In genomic region chr5:115148872-115149271, GRCm38 (mm10) we compare ENCODE assay signal across 3 mouse cellular contexts.
A peak's percentile ranks its signal among the peaks of the same experiment; 100 is the strongest.
TF ChIP-seq lines count a peak whose summit lies in the region.

No protein-coding gene starts in this region.

TF ChIP-seq in CH12.LX, 34 proteins besides CTCF, POLR2A, EP300 and RAD21:
- TF ChIP-seq ZNF384 (IDR thresholded peaks at IDR 0.05; ENCODE audit: low read depth, low read length): peak; percentile 31; the same call in 1 of the 2 replicates

TF ChIP-seq in ES-E14, 5 proteins besides CTCF, POLR2A, EP300 and RAD21:
- peak; percentile 71 for TF ChIP-seq ZNF384 (IDR thresholded peaks at IDR 0.05; ENCODE audit: low read depth, low read length)

TF ChIP-seq in MEL, 35 proteins besides CTCF, POLR2A, EP300 and RAD21:
- peak; percentile 78 for TF ChIP-seq ZNF384 (IDR thresholded peaks at IDR 0.05; ENCODE audit: low read depth, low read length)
